Mouse (Mus musculus) ZHBTc4 (cell line): ENCODE results near the gene Sept11.
A peak's percentile ranks its signal among the peaks of the same experiment; 100 is the strongest.

ENCODE experiments used
- DNase-seq: peaks from one replicate; pipeline ENCODE4 v3.0.0-alpha.2; 2011; ENCODE audit warnings: low read depth, low spot score

The Sept11 gene

DNA sequence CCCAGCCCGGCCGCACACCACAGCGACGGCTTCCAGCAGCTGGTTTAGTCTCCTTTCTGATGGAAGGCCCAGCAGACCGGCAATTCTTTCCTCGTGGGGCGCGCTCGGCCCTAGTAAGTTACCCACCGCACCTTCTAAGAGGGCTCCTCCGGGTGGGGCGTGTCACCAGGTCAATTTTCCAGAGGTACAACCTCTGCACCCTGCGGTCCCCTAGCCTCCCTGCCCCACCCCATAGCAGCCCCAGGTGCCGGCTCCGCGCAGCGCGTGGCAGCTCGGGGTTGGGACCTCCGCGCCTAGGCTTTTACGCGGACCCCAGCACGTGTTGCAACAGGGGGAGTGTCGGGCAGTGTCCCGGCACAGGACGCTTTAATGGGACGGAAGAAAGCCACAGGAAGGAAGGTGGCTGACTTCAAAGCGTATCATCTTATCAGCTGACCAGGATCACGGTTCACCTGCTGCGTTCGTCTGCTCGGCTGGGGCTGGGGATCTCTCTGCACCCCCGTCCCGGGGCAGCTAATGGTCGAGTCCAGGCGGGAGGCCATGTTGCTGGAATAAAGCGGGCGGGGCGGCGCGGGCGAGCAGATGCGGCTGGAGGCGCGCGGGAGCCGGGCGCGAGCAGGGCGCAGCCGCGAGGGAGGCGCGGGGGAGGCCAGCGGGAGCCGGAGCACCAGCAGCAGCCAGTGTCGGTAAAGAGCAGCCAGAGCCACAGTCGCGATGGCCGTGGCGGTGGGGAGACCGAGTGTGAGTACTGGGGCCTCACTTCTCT, at the start of gene Sept11:
Gene Sept11, plus strand, starts transcription at position 581 of the 766 bp plus-strand sequence.
- peak; percentile 96 for DNase-seq

DNA sequence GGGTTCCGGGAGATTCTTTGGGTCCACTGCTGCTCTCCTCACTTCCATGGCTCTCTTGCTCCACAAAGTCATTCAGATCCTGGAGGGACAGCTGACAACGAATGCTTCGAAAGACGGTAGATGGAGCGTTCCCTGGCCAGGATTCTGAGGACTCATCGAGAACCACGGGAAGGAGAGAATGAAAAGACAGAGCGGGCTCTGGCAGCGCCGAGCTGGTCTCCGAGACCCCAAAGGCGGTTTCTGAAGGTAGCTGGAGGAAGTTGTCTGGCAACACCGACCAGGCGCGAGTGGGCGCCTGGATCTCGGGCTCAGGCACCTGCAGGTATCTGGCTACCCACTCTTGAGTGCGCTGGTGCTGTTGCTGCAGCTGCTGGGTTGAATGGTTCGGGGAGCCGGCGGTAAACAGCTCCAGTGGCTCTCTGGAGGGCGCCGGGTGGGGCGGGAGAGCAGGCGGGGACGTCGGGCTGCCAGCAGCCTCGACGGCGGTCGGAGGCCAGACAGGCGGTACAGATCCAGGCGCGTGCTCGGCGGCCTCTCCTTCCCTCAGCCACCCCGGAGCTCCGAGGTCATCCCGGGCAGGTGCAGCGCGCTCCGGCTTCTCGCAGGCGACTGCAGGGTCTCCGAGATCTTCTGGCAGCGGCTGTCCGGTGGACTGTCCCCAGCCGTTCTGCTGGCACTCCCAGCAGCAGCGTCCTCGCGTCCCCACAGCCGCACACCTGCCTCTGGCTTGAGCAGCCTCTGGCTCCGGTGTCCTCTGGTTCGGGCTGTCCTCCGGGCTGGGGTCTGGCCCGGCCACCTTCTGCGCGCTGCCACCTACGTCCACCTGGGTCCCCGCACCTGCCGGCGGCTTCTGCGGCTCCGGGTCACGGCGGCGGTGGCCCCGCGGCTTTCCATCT, 49.3 kb upstream of the Sept11 start:
- DNase-seq: peak; percentile 54

DNA sequence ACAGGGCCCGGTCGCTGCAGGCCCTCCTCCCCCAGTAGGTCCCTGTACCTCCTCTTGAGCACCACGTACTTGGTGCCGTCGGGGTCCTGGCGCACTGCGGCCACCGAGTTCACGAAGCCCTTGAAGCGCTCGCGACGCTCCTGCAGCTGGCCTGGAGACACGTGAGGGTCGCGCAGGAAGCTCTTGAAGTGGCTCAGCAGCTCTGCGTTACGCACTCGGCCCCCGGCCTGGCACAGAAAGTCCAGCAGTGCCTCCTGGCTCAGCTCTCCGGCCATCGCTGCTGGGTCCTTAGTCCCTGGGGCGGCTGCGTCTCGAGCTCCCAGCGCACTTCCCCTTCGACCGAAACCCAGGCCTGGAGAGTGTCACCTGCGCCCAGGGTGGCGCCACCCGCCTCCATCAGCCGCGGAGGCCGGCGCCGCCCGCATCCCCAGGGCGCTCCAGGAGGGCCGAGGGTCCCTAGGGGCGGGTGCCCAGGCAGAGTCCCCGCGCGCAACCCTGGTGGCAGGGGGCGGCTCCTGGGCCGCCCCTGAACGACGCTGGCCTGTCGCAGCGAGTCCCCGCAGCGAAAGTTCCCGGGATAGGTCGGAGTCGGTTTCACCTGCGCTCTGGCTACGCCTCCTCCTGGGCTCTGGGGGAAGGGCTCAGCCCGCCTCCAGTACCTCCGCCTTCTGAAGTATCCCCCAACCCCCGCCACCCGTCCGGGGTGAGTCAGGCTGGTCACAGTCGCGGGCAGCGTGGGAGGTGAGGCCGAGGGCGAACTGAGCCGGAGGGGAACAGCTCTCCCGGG, 48.5 kb upstream of the Sept11 start, which contains the start of gene Sowahb:
Gene Sowahb, minus strand, starts transcription at position 439 of the 787 bp plus-strand sequence.
- DNase-seq: peak; percentile 90

DNA sequence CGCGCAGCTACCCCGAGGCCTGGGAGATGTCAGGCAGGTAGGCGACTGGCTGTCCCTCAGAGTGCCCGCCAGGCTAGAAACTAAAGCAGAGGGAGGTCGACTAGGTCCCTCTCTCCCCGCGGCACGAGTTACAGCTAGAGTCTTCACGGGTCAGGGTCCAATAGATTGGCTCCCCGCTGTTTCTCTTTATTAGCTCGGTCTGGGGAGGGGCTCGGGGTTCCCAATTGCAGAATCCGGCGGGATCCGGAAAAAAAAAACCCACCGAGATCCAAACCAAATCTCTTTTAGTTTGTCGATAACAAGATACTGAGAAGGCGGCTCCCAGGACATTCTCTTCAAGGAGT, 47.9 kb upstream of the Sept11 start:
- peak; percentile 86 for DNase-seq

DNA sequence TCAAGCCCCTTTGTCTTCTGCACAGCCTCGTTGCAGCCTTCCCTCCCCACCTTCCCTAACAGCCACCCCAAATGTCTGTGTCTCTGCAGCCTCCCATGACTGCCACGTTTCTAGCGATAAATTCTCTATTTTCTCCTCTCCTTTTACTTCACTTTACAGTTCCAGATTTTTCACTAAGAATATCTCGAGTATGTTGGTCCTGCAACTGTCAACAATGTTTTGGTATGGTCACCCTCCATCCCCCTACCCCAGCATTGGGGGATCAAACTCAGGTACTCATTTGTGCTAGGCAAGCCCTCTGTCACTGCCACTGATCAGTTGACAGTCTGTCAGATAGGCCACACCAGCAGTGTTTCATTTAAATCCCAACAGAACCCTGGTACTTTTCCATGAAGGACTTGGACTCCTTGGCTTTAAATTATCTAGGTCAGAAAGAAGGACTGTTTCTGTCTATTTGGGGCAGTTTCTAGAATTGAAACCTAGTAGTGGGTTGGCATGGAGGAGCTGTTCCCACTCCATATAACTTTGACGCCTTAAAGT, 46.9 kb upstream of the Sept11 start:
- DNase-seq: no peak

DNA sequence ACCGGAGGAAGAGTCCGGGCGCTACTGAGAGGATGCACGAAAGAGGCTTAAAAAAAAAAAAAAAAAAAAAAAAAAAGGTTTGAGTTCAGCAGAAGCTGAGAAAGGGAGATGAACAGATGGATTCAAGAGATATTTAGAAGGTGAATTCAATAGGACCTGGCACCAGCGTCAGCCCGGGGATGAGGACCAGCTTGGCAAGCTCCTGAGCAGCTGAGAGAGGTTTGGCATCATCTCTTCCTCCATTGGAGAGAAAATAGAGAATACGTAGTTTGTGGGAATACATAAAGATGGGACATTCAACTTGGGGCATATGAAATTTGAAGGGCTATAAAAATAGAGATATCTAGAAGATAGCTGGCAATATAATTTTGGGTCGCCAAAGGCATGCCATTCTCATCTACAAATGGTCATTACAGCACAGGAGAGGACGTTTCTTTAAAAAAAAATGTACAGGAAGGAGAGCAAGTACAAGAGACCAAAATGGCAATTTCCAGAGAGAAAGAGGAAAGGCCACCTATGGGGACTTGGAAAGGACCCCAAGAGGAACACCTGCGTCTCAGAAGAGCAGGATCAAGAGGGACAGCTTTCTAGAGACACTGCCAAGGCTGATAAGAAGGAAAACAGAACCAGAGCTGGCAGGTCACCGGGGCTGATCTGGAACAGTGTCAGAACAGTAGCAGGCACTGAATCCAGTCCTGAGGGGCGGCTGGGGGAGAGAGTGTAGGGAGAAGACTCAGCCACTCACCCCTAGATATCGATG, 44.6 kb upstream of the Sept11 start:
- no peak for DNase-seq

DNA sequence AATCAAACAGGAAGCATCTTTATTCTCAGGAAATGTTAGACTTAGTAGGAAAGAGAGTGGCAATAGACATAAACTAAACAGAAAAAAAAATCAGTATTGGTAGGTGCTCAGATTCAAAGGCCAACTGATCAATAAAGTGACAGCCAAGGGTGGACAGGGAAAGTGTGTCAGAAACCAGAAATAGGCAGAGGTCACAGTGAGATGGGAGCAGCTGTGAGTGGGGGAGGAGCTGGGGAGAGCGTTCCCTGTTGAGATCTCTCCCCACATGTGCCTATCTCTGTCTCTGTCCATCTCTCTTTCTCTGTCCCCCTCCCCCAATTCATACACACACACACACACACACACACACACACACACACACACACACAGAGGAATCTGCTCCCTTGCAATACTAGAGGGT, 43.3 kb upstream of the Sept11 start:
- no peak for DNase-seq

DNA sequence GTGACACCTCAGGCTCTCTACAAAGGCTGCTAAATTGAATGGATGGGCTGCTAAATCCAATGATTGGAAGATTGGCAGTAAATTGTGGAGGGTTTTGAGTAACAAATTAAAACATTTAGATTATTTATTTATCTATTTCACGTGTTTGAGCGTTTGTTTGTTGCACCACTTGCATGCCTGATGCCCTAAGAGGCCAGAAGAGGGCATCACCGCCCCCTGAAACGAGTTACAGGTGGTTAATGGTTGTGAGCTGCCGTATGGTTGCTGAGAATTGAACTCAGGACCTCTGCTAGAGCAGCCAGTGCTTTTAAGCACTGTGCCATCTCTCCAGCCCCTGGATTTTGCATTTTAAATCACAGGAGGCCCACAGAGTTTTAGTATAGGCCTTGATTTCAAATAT, 42.2 kb upstream of the Sept11 start:
- no peak for DNase-seq

DNA sequence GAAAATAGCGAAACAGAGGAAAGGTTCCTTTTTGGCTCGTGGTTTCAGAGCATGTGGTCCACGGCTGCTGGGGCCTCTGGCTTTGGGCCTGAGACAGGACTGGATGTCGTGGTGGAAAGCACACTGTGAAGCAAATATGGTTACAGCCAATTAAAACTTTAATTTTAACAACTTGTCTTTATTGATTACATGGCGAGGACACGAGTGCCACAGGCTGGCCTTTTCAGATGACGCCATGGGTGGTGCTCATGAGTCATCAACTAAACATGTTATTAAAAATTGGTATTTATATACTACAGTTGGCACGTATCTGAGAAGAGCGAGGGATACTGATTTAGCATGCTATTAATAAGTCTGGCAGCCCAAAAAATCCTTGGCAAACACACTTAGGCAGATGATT, 41.3 kb upstream of the Sept11 start:
- no peak for DNase-seq

DNA sequence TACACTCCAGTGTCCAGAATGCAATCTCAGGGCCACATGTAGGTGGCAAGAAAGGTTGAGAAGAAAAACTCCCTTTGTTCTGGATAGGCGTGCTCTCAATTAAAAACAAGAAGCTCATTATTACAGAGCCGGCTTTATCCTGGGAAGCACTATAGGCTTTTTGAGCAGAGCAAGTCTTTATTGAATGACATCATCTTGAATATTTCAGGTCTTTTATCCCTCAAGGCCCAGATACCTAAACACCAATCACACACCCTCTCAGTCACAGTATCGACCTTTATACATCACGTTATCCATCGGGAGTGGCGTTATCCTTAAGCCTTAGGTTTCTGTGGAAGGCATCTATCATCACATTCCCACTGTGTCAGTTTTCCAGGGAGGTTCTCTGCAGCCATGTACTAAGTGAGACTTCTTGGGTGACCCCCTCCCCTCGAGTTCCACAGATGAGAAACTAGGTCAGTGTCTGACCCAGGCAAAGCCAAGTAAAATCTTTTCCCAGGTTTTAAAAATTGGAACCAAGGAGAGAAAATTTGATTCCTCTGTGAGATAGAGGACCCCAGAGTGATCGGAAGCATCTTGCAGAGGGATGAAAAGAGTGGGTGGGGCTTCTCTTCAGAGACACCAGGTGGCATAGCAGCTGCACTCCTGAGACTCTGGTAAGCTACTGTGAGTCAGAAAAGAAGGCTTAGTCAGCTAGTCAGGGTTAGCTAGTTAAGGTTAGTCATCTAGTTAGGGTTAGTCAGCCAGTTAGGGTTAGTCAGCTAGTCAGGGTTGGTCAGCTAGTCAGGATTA, 39.4 kb upstream of the Sept11 start:
- DNase-seq: no peak

DNA sequence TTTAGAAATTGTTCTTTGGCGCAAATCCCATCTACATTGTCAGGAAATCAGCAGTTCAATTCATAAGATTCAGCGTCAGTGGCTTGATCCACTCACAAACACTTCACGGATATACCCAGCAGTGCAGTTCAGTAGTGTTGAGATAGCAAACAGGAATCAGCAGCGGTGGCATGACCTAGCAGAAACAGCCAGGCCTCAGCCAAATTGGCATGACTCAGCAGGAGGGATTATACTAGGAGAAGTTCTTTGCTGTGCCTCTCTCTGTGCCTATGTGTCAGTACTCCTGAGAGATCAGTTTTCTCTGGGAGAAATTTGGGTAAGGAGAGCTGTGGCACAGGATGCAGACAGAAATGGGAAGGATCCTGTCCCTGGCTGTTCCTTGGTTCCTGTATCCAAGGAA, 32.4 kb upstream of the Sept11 start:
- no peak for DNase-seq

DNA sequence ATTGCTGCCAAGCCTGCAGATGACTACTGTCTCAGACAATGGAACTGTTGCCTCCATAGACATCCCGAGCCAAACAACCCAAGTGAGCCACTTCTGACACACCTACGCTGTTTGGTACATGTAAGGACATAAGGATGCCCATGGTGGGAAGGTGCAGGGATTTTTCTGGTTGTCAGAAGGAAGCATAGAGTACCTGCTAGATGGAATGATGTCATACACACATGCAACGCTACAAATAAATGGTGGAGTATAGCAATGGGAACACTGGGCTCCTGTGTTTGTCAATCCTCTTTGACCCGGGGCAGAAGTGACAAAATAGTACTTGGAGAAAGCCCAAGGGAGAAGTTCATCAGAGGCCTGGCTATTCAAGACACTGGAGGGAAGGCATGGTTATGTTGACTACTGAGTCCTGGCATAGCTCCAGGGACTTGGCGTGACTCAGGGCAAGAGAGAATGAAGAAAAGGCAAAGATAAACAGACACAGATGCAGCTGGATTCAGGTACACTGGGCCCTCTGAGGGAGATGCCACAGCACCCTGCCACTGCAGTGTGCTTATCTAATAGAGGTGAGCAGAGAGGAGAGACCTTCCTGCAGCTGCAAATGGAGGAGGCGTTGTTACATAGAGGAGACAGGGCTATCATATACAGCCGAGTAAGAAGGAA, 15.4 kb upstream of the Sept11 start:
- DNase-seq: no peak

DNA sequence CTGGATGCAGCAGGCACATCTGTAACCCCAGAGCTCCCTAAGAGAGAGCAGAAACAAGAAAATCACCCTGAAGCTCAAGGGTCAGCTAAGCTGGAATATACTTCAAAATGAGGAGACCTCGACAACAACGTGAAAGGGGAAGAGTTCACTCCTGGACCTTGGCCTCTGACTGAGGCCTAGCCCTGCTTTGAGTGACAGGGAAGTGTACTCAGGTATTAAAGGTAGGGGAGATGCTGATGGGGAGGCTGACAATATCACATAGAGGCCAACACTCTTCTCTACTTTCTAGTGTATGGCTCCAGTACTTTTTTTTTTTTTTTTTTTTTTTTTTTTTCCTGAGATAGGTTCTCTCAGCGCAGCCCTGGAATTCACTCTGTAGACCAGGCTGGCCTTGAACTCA, 13.6 kb upstream of the Sept11 start:
- no peak for DNase-seq

DNA sequence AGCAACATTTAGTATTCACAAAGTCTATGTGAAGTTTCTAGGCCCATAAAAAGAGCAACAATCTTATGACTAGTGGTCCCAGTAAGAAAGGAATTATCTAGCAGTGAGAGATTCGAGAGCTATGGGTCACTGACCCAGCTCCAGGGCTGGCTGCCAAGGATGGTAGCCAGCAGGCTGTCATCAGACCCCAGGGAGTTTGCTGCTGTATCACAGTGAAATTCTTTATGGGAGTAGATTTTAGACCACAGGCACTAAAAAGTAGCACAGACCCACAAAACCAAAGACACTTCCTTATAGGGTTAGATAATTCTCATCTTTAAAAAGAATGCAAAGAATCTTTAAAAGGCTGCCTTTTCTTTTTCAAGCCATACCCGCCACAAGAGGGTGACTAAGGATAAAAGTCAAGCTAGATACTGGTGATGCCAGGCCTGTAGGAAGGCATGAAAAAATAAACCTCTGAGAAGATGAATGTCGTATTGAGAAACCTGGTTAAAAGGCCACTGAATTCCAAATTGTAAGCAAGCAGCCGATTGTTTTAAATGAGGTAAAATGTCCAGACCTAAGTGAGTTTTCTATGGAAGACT, 8.1 kb upstream of the Sept11 start:
- DNase-seq: no peak

DNA sequence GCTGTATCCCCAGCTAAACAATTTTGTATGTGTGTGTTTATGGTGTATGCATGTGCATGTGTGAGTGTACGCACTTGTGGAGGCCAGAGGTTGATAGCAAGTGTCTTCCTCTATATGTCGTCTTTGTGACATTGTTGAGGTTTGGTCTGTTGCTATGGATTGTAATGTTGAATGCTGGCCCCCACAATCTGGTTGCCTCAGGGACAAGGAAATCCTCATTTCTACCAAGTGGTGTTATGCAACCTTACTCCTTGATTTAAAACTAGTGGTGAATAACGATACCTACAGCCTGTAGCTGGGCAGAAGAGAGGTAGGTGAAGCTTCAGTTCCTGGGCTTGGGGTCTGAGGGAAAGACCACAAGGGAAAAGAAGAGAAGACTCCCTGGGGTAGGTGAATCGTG, 7.3 kb upstream of the Sept11 start:
- no peak for DNase-seq

DNA sequence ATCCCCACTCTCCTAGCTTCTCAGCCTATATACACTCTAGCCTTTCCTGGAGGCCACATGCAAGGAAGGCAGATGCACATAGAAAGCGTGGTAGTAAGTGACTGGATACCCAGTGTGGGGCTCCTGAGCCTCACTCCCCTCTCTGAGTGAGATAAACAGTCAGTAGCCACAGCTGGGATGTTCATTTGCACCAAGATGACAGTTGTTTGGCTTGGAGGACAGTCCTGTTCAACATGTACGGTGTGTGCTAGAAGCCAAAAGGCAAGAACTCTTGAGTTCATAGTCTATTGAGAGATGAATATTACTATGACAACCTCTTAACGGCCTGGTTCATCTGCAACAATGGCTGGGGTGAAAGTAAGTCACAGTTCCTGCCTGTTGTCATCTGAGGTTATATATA, 2.0 kb upstream of the Sept11 start:
- no peak for DNase-seq

DNA sequence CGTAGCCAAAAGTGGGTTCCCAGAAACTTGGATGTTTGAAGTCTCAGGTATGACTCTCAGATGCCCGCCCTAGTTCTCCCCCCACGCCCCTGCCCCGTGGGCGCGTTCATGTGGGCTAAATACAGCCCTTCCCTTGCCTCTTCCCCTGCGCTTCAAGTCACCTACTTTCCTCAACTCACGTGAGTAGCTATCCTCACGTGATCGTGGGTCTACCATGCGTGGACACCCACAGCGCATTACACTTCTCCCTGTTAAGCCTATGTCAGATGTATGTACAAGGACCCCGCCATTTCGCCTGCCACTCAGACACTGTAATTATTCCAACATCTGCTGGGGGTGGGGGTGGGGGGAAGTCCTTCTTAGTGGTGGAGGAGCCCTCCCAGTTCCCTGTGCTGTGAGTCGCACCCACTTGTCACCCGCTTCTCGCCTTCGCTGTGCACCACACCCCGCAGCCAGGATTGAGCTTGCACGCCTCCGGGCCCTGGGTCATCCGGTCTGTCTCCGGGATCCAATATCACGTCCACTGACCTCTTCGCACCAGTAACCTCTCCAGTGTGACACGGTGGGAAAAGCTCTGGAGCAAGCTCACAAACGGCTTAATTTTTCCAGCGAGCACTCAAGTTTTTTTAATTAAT, 973 bp upstream of the Sept11 start:
- peak; percentile 60 for DNase-seq

DNA sequence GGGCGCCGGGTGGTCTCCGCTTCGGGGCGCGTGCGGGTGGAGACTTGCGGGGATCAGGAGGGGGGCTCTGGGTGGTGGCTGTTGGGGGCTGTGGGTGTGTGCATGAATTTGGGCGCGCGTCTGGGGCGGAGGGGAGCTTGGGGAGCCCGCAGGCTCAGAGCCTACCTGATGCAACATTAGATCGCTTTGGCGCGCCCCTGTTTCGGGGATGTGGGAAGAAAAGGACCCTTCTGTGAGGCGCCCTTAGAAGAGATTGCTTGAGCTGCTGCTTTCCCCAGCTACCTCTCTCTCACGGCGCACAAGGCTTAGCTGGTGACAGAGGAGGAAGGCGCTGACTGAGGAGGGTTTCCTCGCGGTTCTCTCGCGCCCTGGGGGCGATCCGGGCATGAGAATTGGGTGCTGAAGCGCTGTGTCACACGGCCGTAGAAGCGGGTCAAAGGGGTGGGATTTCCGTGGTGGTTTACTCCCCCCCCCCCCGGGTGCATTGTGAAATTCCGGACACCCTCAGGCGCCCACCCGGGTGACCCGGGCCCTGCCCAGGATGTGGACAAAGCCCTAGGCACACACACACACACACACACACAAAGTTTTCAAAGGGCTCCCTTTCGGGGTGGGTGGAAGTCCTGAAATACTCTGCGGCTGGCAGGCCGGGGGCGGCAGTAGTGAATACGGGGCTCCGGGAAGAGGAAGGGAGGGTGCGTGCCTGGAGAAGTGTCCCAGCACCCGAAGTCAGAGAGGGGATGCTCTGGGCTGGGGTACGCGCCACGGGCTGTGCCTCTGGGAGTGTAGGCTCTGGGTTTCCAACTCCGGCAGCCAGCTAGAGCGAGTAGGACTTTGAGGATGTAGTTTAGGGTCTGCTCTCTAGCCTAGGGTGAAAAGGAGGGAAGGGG, 646 bp downstream of the Sept11 start:
- peak; percentile 67 for DNase-seq
